Mouse (Mus musculus): ENCODE results near the gene Grm3.

The Grm3 gene

GRCm38 (mm10) chr5:9622264-9623094 lies 102.5 kb downstream of the Grm3 start:
- DNase-seq, result no peak

GRCm38 (mm10) chr5:9621417-9622067 lies 103.4 kb downstream of the Grm3 start:
- no peak for DNase-seq

- DNase-seq, result no peak
Measured at GRCm38 (mm10) chr5:9579021-9579420, 145.9 kb downstream of the Grm3 start.

- DNase-seq, result no peak
Measured at GRCm38 (mm10) chr5:9578571-9578970, 146.4 kb downstream of the Grm3 start.

- DNase-seq, result no peak
Measured at GRCm38 (mm10) chr5:9570946-9571345, 154.0 kb downstream of the Grm3 start.

GRCm38 (mm10) chr5:9557706-9558105 lies 167.3 kb downstream of the Grm3 start:
- DNase-seq, result no peak

- no peak for DNase-seq
Measured at GRCm38 (mm10) chr5:9540822-9541557, 184.0 kb downstream of the Grm3 start.

GRCm38 (mm10) chr5:9525507-9525906 lies 199.5 kb downstream of the Grm3 start:
- no peak for DNase-seq

GRCm38 (mm10) chr5:9511027-9511426 lies 213.9 kb downstream of the Grm3 start:
- no peak for DNase-seq

- DNase-seq, result no peak
Measured at GRCm38 (mm10) chr5:9497235-9497634, 227.7 kb downstream of the Grm3 start.

- no peak for DNase-seq
Measured at GRCm38 (mm10) chr5:9495456-9495855, 229.5 kb downstream of the Grm3 start.

- no peak for DNase-seq
Measured at GRCm38 (mm10) chr5:9477587-9477986, 247.4 kb downstream of the Grm3 start.

- no peak for DNase-seq
Measured at GRCm38 (mm10) chr5:9453298-9453697, 271.7 kb downstream of the Grm3 start.

- DNase-seq, result no peak
Measured at GRCm38 (mm10) chr5:9449570-9449969, 275.4 kb downstream of the Grm3 start.

GRCm38 (mm10) chr5:9448931-9449330 lies 276.0 kb downstream of the Grm3 start:
- no peak for DNase-seq

GRCm38 (mm10) chr5:9446146-9446545 lies 278.8 kb downstream of the Grm3 start:
- no peak for DNase-seq

All from lung, postnatal 4 days (tissue).